Mouse (Mus musculus) heart, adult 11 months (tissue): Measurements from ENCODE around the gene Miga1.

Source experiments
- DNase-seq: peaks from one replicate; pipeline ENCODE4 v3.0.0; 2022

Gene Miga1

DNA sequence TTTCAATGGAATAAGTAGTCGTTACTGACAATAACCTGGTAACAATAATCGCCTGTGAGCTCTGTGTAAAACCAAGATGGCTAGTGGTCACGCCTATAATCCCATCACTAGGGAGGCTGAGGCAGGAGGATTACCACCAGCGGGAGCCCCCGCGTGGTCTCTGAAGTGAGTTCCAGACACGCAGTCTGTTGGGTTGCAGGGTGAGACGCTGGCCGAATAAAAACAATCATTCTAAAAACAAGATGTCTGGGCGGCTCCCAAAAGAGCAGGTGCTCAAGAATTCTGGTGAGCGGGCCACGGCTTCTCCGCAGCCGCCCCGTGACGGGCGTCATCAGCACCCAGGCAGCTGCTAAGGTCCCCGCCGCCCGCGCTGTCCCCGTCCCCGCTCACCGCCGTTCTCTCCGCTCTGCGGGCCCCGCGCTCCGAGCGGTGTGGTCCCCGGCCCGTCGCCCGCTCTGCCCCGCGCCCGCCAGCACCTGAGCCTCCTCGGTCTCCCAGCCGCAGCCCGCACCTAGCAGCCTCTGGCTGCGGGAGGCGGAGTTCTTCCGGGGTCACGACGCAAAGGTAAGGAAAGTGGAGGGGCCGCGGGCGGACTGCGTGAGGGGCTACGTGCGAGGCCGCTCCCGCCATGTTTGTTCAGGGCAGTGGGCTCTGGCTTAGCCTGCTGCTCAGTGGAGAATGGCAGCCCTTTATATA, at the start of gene Miga1:
Gene Miga1 (minus strand): TSS at position 546 of the 696 bp plus-strand sequence.
- peak; percentile 96 for DNase-seq

DNA sequence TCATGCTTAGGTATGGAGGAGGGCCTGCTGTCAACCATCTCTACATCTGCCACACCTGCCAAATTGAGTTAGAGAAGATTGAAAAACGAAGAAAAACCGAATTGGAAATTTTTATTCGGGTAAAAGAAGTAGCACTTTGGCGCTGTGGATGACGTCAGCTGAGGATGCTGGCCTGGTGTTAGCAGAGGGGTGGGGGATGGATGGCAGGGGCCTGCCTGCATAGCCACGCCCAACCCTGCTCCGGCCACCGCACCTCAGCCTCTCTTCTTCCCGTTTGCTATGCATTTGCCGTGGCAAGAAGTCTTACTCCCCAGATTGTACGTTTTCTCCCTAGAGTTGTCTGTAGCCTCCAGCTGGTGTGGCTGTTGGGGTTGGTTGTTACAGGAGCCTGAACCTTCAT, 43.9 kb upstream of the Miga1 start:
- DNase-seq: no peak

DNA sequence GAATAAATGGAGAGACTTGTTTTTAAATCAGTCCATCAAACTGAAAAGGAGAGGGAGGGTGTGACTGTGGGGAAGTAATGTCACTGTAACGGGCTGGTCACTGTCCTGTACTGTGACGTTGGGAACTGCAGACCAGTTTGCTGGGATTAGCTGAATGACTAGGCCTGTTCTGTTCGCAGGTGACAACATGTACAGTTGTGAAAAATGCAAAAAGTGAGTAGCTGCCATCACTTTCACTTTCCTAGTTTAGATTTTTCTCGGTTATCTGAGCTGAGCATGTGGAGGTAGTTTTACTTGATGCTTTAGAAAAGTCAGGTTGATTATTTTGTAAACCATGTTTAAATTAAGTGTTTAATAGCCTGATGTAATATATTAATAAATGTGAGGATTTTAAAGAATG, 35.9 kb upstream of the Miga1 start:
- no peak for DNase-seq

DNA sequence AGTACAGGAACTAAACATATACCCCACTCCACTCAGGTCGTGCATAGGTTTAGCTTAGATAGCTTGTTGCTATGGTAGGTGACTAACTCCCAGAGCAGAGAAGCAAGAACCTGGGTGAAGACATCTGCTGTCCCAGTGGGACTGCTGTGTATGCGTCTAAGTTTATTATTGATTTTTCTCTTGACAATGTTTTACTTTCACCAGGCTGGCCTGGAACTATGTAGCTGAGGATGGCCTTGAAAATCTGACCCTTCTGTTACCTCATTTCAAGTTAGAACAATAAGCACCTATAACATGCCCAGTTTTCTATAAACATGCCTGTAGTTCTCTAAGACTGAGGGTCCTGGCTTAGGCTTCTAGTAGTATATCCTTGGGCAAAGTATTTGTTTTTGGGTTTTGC, 24.0 kb upstream of the Miga1 start:
- DNase-seq: no peak

DNA sequence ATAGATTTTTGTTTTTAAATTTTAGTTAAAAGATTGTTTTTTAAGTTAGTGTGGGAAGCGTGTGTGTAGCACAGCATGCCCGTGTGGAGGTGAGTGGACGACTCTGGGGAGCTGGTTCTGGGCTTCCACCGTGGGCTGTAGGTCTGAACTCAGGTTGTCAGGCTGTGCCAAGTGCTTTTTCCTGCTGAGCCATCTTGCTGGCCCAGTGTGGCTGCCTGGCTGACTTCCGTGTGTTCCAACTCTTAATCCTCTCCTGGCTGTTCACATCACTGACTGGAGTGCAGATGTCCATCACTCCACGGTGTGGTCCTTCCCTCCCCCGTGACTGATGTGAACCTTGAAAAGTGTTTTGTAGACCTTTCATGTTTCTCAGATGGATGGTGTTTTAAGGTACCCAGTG, 18.9 kb upstream of the Miga1 start:
- DNase-seq: no peak

DNA sequence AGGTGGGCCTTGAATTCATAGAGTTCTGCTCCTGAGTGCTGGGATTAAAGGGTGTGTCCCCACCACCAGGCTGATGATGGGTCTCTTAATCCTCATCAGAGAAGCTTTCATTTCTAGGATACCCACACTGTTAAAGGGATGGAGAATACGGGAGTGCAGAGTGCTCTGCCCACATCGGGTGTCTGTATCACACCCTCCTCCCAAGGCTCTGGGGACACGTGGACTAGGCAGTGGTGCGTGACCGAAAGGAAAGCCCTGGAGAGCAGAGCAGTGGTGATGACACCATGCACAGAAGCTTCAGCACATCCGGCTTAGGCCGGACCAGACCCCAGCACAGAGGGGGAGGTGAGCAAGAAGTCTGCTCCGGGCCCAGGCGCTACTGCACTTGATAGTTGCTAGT, 16.5 kb upstream of the Miga1 start:
- no peak for DNase-seq

DNA sequence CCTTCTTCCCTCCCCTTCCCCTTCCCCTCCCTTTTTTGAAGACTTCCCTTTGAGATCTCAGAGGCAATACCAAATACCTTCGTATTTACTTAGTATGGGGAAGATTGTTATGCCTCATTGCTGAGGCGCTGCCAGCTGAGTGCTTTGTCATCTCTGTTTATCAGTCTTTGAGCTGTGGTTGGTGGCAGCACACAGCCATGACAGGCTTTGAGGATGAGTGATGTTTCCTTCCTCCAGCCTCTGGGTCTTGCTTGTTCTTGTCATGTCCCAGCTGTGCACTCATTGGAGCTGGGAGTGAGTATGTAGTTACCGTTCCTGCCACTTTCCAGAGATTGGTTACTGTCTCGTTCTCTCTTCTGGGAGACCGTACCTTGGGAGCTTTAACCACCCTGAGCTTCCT, 15.2 kb upstream of the Miga1 start:
- DNase-seq: peak; percentile 89

DNA sequence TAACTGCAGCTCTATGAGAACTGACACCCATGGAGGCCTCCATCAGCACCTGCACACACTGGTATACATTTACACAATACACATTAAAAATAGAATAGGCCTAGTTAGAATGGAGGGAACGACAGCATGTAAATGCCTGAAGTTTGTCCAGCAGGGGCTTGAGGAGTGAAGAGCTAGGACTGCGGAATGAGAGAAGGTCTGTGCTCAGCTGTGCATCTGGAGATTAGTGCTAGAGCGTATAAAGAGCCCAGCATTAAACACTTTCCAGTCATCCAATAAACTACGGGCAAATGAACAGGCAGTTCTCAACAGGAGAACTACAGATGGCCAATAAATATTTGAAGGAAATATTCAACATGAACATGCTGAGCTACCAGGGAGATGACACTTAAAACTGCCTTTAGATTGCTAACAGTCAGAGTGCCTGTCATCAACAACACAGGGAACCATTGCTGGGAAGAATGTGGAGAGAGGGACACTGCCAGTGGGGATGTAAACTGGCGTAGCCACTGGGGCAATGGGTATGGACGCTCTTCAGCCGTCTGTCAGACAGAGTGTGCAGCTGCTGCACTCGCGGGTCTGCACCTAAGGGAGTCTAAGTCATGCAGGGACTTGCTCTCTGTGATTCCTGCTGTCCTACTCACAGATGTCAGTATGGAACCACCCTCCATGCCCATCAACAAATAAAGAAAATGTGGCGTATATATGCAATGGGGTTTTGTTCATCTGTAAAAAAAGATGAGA, 13.4 kb upstream of the Miga1 start:
- DNase-seq: no peak

DNA sequence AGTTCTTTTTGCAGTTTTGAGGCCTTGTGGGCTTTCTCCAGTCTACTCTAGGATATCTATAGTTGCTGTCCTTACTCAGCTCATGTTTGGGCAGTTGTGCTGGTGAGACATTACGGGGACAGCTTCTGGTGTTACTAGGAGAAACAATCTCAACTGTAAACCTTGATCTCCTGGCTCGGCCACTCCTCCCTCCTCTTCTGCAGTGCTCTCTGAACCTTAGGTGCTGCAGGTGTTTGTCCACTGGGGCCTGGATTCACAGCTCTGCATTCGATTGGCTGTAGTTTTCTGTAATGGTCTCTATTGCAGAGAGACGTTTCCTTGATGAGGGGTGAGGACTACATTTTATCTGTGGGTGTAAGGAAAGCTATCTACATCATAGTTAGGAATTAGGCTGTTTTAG, 12.1 kb upstream of the Miga1 start:
- DNase-seq: no peak

DNA sequence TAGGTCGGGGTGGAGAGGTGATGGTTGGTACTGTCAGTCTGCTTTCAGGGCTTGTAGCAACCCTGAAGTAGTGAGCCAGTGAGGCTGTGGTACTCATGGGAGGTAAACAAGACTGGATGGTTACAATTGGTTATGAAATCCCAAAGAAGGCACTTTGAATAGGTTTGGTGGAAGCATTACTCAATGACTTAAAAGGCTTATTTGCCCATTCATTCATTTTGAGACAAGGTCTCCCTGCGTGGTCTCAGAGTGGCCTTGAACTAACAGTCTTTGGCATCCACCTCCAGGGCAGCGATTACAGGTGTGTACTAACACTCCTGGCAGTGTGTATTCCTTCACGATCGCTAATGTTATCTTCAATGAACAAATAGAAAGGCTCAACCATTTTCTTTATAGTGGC, 10.8 kb upstream of the Miga1 start:
- DNase-seq: no peak

DNA sequence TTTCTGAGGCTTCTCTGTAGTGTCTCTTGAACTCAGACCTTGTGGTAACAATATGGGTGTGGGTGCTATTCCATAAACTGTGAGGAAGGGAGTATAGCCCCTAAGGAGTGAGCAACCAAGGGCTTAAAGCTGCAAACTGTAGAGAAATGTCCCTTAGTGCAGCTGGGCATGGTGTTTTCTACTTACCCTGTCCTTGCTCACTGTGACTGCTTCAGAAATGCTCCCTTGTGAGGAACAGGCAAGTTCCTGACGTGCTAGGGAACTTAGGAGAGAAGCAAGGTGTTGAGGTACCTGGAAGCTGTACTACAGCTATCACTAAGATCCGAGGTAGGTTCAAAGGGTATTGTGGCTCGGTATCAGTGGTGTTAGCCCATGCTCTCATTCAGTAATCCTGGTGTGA, 10.2 kb upstream of the Miga1 start:
- no peak for DNase-seq

DNA sequence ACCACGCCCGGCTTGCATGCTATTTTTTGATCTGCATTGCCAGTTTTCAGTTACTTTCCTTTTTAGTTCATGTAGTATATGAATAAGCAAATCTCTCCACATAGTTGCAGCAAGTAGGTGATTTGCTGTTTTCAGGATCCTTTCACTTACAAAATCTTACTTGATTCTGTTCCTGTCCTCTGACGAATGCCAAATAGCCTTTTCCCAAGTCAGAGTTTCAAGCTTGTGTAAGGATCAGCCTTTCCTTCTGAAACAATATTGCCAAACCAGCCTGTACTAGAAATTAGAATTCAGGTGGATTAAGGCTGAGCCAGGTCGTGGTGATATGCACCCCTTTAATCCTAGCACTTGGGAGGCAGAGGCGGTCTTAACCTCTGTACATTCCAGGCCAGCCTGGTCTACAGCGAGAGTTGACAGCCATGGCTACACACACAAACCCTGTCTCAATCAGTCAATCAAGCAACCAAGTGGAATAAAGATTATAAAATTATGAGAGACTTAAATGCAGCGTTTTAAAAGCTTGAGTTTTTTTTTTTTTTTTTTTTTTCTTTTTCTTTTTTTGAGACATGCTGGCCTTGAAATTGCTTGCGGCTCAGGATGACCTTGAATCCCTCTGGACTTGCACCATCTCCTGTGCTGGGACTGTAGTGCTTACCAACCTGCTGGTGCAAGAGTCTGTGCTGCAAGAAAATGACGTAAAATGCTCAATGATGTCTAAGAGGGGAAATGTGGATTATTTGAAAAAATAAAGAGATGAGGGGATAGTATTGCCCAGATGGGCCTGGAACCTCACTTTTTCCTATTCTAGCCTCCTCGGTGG, 8.0 kb upstream of the Miga1 start:
- DNase-seq: no peak

DNA sequence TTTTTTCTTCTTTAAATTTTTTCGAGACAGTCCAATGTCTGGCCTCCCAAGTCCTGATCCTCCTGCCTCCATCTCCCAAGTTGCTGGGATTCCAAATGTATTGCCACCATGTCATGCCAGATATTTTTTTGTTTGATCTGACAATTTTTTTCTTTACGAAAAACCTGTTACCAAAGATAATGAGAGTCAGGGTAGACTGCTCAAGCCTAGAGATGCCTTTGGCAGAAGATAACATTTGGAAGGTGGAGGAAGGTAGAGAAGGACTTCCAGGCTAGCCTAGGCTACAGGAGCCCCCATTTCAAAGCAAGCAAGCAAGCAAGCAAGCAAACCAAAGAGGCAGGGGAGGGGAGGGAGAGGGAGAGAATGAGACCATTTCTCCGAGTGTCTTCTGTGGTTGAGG, 7.0 kb upstream of the Miga1 start:
- no peak for DNase-seq

DNA sequence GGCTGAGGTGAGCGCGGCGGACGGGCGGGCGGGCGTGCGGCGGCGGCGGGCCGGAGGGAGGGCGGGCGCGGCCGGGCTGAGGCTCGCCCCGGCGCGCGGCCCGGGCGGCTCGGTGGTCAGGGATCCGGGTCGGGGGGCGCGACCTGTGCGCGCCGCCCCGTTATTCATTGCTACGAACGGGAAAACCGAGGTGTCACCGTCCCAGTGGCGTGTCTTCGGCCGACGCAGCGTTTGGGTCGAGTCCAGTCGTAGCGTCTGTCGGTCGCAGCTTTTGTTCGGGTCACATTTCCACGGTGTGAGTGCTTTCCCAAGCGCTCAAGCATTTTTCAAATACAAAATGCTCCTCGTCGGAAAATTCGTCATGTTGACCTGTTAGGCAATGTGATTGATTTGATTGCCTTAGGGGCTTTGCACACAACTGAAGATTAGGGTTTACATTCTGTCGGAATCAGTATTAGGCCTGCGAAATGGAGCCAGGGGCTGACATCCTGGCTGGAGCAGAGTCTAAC, 6.5 kb upstream of the Miga1 start:
- no peak for DNase-seq

DNA sequence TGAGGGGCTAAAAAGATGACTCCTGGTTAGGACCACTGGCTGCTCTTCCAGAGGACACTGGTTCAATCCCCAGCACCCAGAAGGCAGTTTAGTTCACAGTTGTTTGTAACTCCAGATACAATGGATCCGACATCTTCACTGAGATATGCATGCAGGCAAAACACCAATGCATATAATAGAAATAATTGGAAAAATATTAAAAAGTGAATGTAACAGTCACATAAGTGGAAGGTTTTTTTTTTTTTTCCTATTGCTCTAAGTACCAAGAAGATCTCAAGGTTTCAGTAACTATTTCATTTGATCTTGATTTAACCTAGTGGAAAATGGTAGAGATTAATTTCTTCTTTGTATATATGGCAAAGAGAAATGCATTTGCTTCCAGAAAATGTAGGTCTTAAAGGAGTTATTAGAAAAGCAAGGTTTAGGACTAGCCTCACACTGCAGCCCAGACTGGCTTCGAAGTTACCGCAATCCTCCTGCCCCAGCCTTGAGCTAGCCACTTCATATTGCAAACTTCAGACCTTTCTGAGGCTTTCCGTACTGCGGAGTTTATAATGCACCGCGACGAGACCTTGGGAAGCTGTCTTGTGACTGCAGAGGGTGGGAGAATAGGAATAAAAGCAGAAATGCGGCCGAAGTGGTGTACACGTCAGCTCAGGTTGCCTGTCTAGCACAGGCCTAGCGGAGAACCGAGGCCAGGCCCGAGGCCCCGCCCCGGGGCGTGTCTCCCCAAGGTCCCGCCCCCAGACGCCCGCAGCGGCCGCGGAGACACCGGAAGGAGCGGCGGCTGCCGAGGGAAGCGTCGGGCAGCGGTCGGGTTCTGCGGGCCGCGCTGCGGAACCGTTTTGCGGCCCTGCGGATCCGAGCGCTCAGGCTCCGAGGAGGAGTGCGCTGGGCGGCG, 5.8 kb upstream of the Miga1 start, which contains the start of gene Usp33:
Gene Usp33 (plus strand): TSS at position 747 of the 901 bp plus-strand sequence.
- DNase-seq: peak; percentile 99

DNA sequence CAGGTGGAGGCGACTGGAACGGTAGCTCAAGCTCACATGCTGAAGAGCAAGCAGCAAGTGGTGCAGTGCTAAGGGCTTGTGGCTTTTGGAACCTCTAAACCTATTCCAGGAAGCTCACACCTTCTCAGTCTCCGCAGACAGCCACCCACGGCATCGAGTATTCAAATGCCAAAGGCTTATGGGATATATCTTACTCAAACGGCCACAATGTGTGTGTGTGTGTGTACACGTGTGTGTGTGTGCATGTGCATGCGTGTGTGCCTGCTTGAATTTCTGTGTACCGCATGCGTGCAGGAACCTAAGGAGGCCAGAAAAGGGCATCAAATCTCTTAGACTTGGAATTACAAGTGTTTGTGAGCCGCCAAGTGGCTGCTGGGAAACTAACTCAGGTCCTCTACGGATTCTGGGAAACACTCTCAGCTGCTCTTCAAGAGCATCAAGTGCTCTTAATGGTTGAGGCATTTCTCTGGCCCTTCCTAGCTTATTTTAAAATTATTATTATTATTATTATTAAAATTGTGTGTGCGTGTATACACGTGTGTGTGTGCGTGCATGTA, 2.8 kb upstream of the Miga1 start:
- DNase-seq: no peak

DNA sequence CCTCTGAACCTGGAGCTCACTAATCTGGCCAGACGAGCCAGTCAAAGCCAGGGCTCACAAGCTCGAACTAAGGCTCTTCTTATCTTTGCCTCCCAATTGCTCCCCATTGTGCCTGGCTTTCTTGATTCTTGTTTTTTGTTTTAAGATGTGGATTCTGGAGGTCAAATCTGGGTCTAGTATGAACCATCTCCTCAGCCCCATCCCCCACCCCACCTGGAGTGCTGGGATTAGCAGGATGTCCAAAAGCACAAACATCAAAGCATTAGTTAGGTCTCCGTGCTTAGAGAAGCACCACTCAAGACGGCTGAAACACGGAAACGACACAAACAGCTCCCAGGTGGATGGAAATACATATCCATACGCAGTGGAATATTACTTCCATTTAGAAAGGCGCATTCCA, 4.1 kb downstream of the Miga1 start:
- DNase-seq: no peak

DNA sequence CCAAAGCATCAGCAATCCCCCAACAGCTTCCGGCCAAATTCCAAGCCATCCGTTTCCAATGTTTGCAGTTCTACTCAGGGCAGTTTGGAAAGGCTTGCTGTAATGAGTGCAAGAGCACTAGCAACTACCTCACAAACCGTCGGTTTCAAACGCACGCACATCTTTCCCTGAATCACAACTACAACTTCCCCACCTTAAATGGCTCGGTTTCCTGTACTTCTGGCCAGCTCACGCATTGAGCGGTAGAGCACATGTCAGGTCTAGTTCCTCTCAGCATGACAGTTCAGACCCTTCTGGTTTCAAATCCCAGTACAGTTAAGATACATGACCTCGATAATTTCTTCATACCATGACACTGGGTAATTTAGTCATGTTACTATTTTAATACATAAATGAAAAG, 6.6 kb downstream of the Miga1 start:
- no peak for DNase-seq

DNA sequence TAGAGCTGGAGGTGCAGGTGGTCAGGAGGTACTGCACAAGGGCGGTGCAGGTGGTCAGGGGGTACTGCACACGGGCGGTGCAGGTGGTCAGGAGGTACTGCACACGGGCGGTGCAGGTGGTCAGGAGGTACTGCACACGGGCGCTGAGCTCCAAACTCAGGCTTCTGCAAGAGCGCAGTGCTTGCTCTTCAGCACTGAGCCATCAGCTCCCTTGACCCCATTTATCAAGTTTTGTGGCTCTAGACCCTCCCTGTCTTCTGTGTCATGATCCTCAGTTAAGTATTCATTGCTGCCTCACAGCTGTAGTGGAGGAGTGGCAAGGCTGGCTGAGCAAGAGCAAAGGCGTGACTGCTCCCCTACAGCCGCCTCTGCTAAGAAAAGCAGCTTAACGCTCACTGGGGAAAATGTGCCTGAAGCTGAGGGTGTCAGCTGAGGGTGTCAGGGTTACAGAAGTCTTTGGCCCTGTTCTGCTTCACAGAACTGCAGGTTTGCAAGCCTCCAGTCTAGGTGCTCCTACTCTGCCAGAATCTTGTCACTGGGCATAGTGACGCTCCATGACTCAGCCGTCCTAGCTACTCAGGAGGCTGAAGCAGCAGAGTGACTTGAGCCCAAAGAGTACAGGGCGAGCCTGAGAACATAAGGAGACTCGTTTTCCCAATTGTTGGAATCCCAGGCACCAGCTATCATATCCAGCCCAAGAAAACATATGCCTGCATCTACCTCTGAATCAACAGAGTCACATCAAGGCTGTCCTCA, 7.5 kb downstream of the Miga1 start:
- DNase-seq: peak; percentile 77

DNA sequence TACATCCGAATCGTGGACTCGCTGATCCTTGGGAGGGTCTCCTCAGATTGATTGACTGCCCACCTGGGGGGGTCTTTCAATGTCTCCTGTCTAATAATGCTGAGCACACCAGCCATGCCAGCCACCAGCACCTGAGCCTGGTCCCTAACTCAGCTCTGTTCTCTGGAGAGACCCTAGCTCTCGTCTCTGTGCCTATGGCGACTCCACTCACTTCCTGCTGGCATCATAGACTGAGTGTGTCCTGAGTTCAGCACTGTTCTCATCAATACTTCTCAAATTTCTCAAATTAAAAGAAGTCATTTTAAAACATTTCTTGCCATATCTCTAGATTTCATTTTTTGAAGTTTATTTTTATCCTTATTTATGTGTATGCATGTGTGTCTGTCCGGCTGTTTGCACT, 8.1 kb downstream of the Miga1 start:
- peak; percentile 61 for DNase-seq
